Mouse (Mus musculus): Measurements from ENCODE around the gene Etv3. TPM values are rescaled to one million over a fixed set of nuclear protein-coding genes. Genes with fewer than 3 reads are reported as not detected.
"Not testable (repeated sequence)": the region's sequence is repeated elsewhere in the genome, so short reads cannot be mapped to it uniquely, and the experiment has no call there.

Etv3 gene
- total RNA-seq, 2 experiments from 2014 or later = 18.6 to 20.9 TPM

GRCm38 (mm10) chr3:87518425-87518824 lies 6.8 kb upstream of the Etv3 start:
- no peak for DNase-seq

DNA sequence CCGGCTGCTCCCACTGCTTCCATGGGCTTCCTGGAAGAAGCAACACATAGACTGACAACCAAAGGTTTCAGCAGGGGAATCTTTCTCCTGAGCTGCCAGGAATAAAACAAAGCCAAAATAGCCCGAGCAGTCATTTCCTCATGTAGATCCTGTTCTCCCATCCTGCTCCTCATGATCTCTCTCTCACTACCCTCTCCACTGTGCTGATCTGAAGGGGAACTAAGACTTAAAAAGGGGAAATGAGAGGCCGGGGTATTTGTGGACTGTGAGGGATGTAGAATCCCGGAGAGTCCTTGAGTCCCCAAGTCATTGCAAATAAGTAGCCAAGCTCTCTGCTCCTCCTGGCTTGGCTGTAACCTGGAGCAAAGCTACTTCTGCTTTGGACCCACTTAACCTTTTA lies 4.1 kb upstream of the Etv3 start:
- DNase-seq = peak in 1 of 2 experiments; percentile 45

GRCm38 (mm10) chr3:87521833-87522232 lies 3.4 kb upstream of the Etv3 start:
- DNase-seq = no peak

DNA sequence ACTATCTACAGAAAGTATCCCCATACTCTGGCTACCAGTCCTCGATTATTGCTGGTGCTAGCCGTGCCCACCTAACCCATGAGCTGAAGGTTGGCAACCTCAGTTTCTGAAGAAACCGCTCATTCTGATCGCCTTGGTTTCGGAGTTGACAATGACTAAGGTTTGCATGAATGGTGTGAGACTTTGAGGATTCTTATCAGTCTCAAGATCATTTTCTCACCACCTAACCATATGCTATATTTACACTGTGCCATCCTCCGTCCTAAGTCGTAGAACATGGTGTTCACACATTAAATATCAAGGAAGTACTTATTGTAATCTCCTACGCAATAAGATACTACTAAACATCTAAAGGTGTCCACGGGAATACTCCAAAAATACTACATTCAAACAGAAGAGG lies 1.5 kb upstream of the Etv3 start:
- DNase-seq = no peak

GRCm38 (mm10) chr3:87525837-87526570 lies 797 bp downstream of the Etv3 start:
- DNase-seq = no peak

GRCm38 (mm10) chr3:87527139-87527538 lies 1.9 kb downstream of the Etv3 start:
- DNase-seq = no peak

DNA sequence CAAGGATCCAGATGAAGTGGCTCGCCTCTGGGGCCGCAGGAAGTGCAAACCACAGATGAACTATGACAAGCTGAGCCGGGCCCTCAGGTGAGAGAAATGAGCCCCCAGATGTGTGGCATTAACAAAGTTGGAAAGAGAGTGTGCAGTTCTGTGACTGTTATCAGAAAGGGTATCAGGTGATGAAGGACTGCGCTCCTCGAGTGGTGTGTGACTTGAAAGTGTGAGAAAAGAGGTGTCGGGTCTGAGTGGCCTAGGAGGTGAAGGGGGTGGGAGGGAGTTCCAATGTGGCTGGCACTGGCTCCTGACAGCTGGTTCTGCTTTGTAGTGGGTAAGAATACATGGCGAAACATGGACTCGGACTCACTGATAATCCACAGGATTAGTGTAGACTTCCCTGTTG lies 2.8 kb downstream of the Etv3 start:
- DNase-seq = no peak

- no peak for DNase-seq
Measured at GRCm38 (mm10) chr3:87528841-87529240, 3.6 kb downstream of the Etv3 start.

- peak in 1 of 2 experiments; percentile 53 for DNase-seq
Measured at GRCm38 (mm10) chr3:87529568-87529967, 4.4 kb downstream of the Etv3 start.

DNA sequence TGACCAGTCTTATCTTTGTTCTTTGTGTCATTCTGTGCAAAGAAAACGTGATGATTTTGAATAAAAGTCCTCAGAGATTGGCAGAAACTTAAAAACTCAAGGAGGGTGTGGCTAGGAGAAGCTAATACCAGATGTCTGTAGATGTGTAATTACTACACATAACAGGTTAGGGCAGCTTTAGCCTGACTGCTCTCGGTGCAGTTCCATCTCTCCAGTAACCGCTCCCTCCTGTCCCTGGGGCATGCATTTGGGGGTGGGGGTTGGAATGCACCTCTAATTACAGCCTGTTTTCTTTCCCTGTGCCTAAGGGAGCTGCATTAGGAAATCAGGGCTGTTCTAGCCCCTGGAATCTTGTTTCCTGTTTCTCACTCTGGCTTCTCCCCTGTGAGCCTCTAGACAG lies 5.0 kb downstream of the Etv3 start:
- DNase-seq = no peak

GRCm38 (mm10) chr3:87533667-87534378 lies 8.6 kb downstream of the Etv3 start:
- no peak for DNase-seq

- DNase-seq = no peak
Measured at GRCm38 (mm10) chr3:87538034-87538433, 12.8 kb downstream of the Etv3 start.

DNA sequence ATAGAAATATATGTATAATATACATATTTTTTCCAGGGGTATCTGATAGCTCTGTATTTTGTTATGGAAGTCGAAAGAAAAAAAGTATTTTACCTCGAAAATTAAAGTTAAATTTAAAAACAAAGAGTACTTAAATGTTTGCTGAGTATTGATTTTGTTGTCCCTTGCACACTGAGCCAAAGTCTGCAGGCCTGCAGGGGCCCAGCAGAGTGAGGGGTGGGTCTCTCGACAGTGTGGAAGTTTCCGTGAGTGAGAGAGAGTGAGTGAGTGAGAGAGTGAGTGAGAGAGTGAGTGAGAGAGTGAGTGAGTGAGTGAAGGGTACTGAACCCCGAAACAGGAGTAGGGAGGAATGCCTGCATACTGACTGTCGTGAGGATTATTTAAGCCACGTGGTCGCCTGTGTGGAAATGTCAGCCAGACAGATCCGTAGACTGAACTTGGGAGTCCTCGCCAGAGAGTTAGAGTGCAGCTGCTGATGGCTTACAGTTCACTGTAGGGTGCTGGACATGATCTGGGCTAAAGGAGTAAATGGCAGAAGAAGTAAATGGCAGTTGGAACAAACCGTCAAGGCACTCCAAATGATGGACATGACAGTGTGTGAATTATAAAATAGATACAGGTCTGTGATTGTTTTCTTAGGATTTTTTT lies 14.9 kb downstream of the Etv3 start:
- no peak for DNase-seq

GRCm38 (mm10) chr3:87540714-87541113 lies 15.5 kb downstream of the Etv3 start:
- DNase-seq = no peak

DNA sequence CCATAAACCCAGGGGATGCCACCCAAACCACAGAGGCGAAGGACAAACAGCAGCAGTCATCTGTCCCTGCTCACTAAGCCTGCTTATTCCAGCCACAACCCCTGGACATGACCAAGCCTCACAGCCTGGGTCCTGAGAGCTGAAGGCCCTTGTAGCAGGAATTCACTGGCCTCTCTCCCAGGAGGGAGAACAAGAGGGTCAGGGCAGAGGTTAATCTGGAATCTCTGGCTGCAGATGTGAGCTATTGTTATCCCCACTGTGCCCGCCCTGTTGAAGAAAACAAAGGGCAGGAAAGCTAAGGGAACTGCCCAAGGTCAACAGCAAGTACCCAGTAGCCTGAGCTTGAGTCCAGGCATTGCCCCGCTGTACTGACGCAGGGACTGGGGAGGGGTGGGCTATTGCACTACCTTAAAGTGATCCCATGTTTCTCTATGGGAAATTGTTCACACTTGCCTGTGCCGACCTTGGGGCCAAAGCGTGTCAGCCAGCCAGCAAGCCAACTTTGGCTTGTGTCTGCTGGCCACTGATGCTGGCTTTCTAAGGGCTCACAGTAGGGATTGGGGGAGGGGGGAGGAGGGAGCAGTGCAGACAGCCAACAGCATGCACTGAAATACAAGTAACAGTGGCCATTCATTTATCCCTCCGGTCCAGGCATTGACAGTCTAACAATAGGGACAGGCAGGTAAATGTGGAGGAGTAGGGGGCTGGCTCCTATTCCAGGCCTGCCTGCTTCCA lies 17.4 kb downstream of the Etv3 start:
- DNase-seq = peak; percentile 54 to 80

DNA sequence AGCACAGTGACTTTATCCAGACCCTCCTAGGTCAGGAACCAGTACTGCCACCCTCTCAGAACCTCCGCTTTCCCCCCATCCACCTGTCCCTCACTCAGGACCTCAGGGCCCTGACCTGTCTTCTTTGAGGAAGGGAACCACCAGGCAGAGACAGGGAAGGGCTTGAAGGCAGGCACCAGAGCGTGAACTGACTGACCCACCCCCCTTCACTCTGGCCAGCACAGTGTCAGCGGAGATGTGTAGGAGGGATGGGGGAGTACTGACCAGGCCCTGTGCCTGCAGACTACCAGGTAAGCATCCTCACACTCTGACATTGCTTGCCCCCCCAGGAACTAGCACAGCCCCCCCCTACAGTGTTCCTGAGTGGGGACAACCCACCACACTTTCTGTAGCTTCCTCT lies 20.3 kb downstream of the Etv3 start:
- DNase-seq = no peak

- DNase-seq = no peak
Measured at GRCm38 (mm10) chr3:87546291-87546721, 21.1 kb downstream of the Etv3 start.

DNA sequence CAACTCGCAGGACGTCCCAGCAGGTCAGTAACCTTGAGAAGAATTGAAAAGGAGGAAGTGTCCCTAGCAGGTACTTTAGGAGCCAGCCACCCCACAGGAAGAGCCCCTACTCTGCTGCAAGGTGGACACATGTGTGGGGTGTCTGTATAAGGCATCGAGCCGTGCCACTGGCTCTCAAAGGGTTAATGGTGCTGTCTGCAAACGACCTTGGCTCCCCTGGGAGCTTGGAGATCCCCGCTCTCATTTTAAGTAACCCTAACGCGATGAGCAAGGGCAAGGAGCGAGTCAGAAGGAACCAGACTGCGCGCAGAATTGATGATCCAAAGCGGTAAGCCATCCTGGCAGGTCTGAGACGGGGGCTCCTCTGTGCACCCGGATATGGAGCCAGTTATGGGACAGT lies 24.7 kb downstream of the Etv3 start:
- no peak for DNase-seq

- DNase-seq = no peak
Measured at GRCm38 (mm10) chr3:87552327-87552726, 27.1 kb downstream of the Etv3 start.

GRCm38 (mm10) chr3:87553196-87553935 lies 28.2 kb downstream of the Etv3 start:
- peak; percentile 38 to 45 for DNase-seq

DNA sequence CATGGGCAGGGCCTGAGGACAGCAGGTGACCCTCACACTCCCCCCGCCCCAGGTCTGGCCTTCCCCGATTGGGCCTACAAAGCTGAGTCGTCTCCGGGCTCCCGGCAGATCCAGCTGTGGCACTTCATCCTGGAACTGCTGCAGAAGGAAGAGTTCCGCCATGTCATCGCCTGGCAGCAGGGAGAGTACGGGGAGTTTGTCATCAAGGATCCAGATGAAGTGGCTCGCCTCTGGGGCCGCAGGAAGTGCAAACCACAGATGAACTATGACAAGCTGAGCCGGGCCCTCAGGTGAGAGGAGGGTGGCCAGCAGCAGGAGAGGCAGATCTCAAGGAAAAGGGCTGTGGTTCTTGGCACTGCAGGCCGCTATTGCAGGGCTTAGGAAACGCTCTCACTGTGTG lies 29.7 kb downstream of the Etv3 start:
- not testable (repeated sequence) for DNase-seq

- no peak for DNase-seq
Measured at GRCm38 (mm10) chr3:87556109-87556531, 30.9 kb downstream of the Etv3 start.
